In the genomic region with DNA sequence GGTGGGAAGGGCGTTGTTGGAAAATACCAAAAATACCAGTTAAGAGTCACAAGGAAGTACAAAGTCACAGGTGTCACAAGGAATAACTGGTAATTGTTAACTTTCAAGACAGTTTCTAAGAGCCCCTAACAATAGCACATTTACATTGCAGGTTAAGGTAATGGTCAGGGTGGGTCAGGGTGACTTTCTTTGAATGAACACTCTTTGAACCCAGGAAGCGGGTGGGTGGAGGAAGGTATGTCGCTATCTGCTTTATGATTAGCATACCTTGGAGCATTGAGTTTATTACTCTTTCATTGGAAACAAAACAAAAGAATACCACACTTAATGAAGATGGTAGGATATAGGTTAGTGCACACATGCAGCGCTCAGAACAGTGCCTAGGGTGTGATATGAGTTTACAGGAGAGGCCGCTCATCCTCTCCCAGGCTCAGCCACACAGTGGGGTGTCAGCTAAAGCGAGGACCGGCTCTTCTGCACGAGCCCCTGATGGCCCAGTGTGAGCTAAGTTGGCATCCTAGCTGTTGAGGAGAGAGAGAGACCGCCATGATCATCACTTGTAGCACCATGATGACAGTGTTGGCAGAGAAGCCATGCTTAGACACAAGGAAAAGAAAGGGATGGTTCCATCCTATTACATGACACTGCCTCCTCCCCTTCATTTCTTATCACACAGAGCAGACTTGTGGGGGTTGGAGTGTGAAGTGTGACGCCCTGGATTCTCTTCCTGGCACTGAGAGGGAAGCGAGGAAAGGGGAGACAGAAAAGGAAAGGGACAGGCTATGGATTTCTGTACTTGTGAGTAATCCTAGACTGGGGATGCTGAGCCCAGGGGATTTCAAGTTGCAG, we compare ENCODE assay signal across 16 mouse cellular contexts. TPM values are rescaled to one million over a fixed set of nuclear protein-coding genes. Genes with fewer than 3 reads are reported as not detected.
DNase-seq lines count a peak whose midpoint lies in the region; ATAC-seq and TF ChIP-seq lines count a peak whose summit lies in the region.
"Had no signal": no experiment of that assay in that cellular context is flagged by ENCODE, and none has a peak within 500 bp of the region (broad histone marks: within the 10 kb centered on the region; RNA-seq: fewer than 3 reads in every experiment).

No protein-coding gene starts in this region.

- ATAC-seq in intestine, postnatal 0 days, result 0 out of 2 replicates have a peak, but pooled peaks have one; percentile 22
- ATAC-seq: activated CD4-positive, CD25-positive, alpha-beta regulatory T cell, adult 4 months; forebrain, embryonic 13.5 days; midbrain, embryonic 16.5 days had no signal

- H3K4me2 ChIP-seq in intestine, postnatal 0 days (replicated peaks; ENCODE audit: low read depth), result 0 out of 2 replicates have a peak overlapping the region, but pooled peaks have one; percentile 6
- H3K4me2 ChIP-seq: forebrain, embryonic 13.5 days had no signal

- TF ChIP-seq CTCF in bone marrow, adult 2 months (IDR thresholded peaks at IDR 0.05; ENCODE audit: control insufficient read depth, insufficient read depth, low read length), result no peak
- no peak for TF ChIP-seq CTCF in intestine, postnatal 0 days (IDR thresholded peaks at IDR 0.05; ENCODE audit: low read depth)

- no peaks in the 10 kb centered on the region for H3K27me3 ChIP-seq in intestine, postnatal 0 days (replicated peaks; ENCODE audit: control insufficient read depth, insufficient read depth, low read length)
- H3K27me3 ChIP-seq: CH12.LX; forebrain, embryonic 13.5 days had no signal

- no peak overlapping the region for H3K9ac ChIP-seq in intestine, postnatal 0 days (ENCODE audit: low read depth, low read length)
- H3K9ac ChIP-seq: forebrain, embryonic 13.5 days had no signal

- no peaks in the 10 kb centered on the region; the same call in 1 of the 2 replicates for H3K4me1 ChIP-seq in bone marrow, adult 2 months (ENCODE audit: control insufficient read depth, insufficient read depth, low read length)
- H3K4me1 ChIP-seq in intestine, postnatal 0 days (replicated peaks; ENCODE audit: control insufficient read depth, insufficient read depth, low read length), result no peaks in the 10 kb centered on the region

- DNase-seq in right cerebral cortex, adult 18-20 months, result peak; percentile 53
- no peak for DNase-seq in right cerebral cortex, postnatal 25 days
- DNase-seq in telencephalon, adult 2 months (ENCODE audit: low read depth, low spot score), result peak; percentile 33
- no peak for DNase-seq in urinary bladder, postnatal 4 days (ENCODE audit: low spot score in 2 of 2)
- no peak for DNase-seq in MN1 (ENCODE audit: low spot score)
- DNase-seq: cerebellum, adult 9-11 months; gastrocnemius, postnatal 14 days; lung, postnatal 14 days; thymus, postnatal 36 days had no signal

- H3K27ac ChIP-seq in bone marrow, adult 2 months (ENCODE audit: control insufficient read depth, insufficient read depth, low read depth, low read length, poor library complexity), result peak overlapping the region; percentile 62
- H3K27ac ChIP-seq in intestine, postnatal 0 days (ENCODE audit: low read depth, low read length), result no peak overlapping the region
- H3K27ac ChIP-seq: forebrain, embryonic 13.5 days; kidney, postnatal 0 days had no signal

- WGBS in bone marrow, adult 2 months, result 76% methylated on average over 11 of the region's 11 CpGs
- WGBS in intestine, postnatal 0 days, result 58% methylated on average over 11 of the region's 11 CpGs

- no peaks in the 10 kb centered on the region for H3K36me3 ChIP-seq in intestine, postnatal 0 days (ENCODE audit: control insufficient read depth, insufficient read depth)

- no peaks in the 10 kb centered on the region for H3K9me3 ChIP-seq in intestine, postnatal 0 days (ENCODE audit: control insufficient read depth)
- H3K9me3 ChIP-seq: forebrain, embryonic 13.5 days had no signal

- TF ChIP-seq POLR2A in bone marrow, adult 2 months (IDR thresholded peaks at IDR 0.05; ENCODE audit: borderline replicate concordance, control insufficient read depth, low read depth, low read length), result no peak

- no peak overlapping the region for H3K4me3 ChIP-seq in bone marrow, adult 2 months (replicated peaks; ENCODE audit: control insufficient read depth, low read depth, low read length)
- H3K4me3 ChIP-seq in intestine, postnatal 0 days (ENCODE audit: low read depth, low read length), result no peak overlapping the region
- H3K4me3 ChIP-seq: forebrain, embryonic 13.5 days had no signal

RNA-seq across cellular contexts. Expression of a gene that starts 7.5 kb away (rescaled TPM):
- polyA plus RNA-seq in bone marrow, adult 2 months (2011; ENCODE audit: insufficient read depth, insufficient read length, low replicate concordance, missing spikeins), result 2.6 and 6.6 TPM in 2 replicates
- 7.4 and 7.6 TPM in 2 replicates for polyA plus RNA-seq in intestine, postnatal 0 days (2015; fragmentation: Nextera tagmentation; extraction: Ambion mirVana)

RNA-seq across cellular contexts. Expression of a gene that starts 7.6 kb away (rescaled TPM):
- polyA plus RNA-seq in bone marrow, adult 2 months (2011; ENCODE audit: insufficient read depth, insufficient read length, low replicate concordance, missing spikeins), result 76.8 and 153 TPM in 2 replicates
- polyA plus RNA-seq in intestine, postnatal 0 days (2015; fragmentation: Nextera tagmentation; extraction: Ambion mirVana), result 6.3 and 6.6 TPM in 2 replicates

RNA-seq across cellular contexts. Expression of a gene that starts 16.7 kb away (rescaled TPM):
- polyA plus RNA-seq in bone marrow, adult 2 months (2011; ENCODE audit: insufficient read depth, insufficient read length, low replicate concordance, missing spikeins), result 32.2 and 126 TPM in 2 replicates
- 10.7 and 12.3 TPM in 2 replicates for polyA plus RNA-seq in intestine, postnatal 0 days (2015; fragmentation: Nextera tagmentation; extraction: Ambion mirVana)

RNA-seq across cellular contexts. Expression of a gene that starts 17.1 kb away (rescaled TPM):
- polyA plus RNA-seq in bone marrow, adult 2 months (2011; ENCODE audit: insufficient read depth, insufficient read length, low replicate concordance, missing spikeins), result 53.6 and 84.9 TPM in 2 replicates
- 15.0 and 17.1 TPM in 2 replicates for polyA plus RNA-seq in intestine, postnatal 0 days (2015; fragmentation: Nextera tagmentation; extraction: Ambion mirVana)

RNA-seq across cellular contexts. Expression of a gene that starts 18.7 kb away (rescaled TPM):
- 10.6 and 13.1 TPM in 2 replicates for polyA plus RNA-seq in bone marrow, adult 2 months (2011; ENCODE audit: insufficient read depth, insufficient read length, low replicate concordance, missing spikeins)
- polyA plus RNA-seq in intestine, postnatal 0 days (2015; fragmentation: Nextera tagmentation; extraction: Ambion mirVana), result 17.6 and 19.8 TPM in 2 replicates

Comparison
In these comparisons a context has a peak if more than half of its experiments do, and no peak if none do; other contexts are left out.
1. DNase-seq: peak in right cerebral cortex, adult 18-20 months (single experiment) and telencephalon, adult 2 months (single experiment); none in right cerebral cortex, postnatal 25 days (single experiment), urinary bladder, postnatal 4 days (0 of 2) and MN1 (single experiment).
2. RNA of a gene that starts 7.6 kb away (polyA plus RNA-seq): 76.8 to 153 TPM in bone marrow, adult 2 months; 6.3 to 6.6 TPM in intestine, postnatal 0 days; every median in the first group is over 10 times any median in the second.